Mouse (Mus musculus): ENCODE measurements around the gene Gm20708. TPM values are rescaled to one million over a fixed set of nuclear protein-coding genes. Genes with fewer than 3 reads are reported as not detected.
A peak's percentile ranks its signal among the peaks of the same experiment; 100 is the strongest.
"Not testable (repeated sequence)": the region's sequence is repeated elsewhere in the genome, so short reads cannot be mapped to it uniquely, and the experiment has no call there.

The Gm20708 gene
- total RNA-seq, 2 experiments from 2014 or later, result 0.87 to 1.4 TPM

DNA sequence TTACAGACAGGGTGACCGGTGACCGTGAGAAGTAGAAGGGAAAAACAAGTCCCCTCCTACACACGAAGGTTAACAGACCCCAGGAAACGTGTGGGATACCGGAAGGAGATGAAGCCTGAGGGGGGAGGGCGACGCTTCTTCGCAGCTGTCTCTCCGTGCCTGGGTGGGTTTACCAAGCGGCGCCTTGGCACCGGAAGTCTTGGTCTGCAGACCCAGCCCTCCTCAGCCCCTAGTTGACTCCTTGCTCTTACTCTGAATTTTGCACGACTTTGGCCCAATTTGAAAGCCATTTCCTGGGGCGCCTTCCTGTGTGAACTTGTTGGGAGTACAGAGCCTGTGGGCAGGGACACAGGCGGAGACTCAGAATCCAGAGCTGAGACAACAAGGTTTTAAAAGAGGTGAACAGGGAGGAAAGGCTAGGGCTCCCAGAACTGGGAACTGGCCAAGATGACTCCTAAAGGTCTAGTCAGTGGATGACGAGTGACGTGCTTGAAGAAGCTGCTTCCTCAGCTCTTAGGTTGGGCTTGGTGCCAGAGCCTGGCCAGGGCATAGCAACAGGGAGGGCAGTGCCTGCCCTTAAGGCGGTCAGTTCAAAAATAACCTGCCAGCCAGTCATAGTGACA, 28.2 kb upstream of the Gm20708 start:
- peak; percentile 82 to 88 for DNase-seq

- DNase-seq, result peak; percentile 67 to 84
Measured at GRCm38 (mm10) chr11:117781993-117782704, 27.3 kb upstream of the Gm20708 start, which contains the start of the genes Tmc8 and Tmc6. Gene Tmc8, plus strand, starts transcription at chr11:117782076. Gene Tmc6, minus strand, starts transcription at chr11:117782198.

- DNase-seq, result no peak
Measured at GRCm38 (mm10) chr11:117782705-117783034, 26.8 kb upstream of the Gm20708 start.

GRCm38 (mm10) chr11:117783089-117783488, 26.4 kb upstream of the Gm20708 start:
- DNase-seq, result peak; percentile 67 to 68

- peak; percentile 51 to 55 for DNase-seq
Measured at GRCm38 (mm10) chr11:117783683-117784309, 25.7 kb upstream of the Gm20708 start.

- DNase-seq, result peak; percentile 63 to 71
Measured at GRCm38 (mm10) chr11:117786294-117786693, 23.2 kb upstream of the Gm20708 start.

GRCm38 (mm10) chr11:117788481-117788880, 21.0 kb upstream of the Gm20708 start:
- DNase-seq, result not testable (repeated sequence)

- DNase-seq, result peak; percentile 74 to 84
Measured at GRCm38 (mm10) chr11:117790286-117790685, 19.2 kb upstream of the Gm20708 start.

DNA sequence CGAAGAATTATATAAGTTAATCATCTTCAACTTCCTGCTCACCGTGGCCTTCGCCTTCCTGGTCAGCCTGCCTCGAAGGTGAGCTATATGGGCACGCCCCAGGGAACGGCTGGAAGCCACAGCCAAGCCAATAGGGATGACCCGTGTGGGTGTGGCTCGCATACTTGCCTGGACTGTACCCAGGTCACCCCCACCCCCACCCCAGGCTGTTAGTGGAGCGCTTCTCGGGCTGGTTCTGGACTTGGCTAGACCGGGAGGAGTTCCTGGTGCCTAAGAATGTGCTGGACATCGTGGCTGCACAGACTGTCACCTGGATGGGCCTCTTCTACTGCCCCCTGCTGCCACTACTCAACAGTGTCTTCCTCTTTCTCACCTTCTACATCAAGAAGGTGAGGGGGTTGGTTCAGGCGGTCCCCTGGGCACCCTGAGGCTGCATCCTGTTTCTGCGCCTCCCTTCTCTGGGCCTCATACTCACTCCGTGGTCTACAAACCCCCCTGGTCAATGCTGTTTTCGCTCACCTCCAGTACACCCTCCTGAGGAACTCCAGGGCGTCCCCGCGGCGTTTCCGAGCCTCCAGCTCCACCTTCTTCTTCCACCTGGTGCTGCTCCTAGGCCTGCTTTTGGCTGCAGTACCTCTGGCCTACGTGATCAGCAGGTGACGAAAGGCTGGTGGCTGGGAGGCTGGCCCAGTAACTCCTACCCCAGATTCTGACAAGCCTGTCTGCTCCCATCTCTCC, 18.6 kb upstream of the Gm20708 start:
- DNase-seq, result peak in 1 of 2 experiments; percentile 29

DNA sequence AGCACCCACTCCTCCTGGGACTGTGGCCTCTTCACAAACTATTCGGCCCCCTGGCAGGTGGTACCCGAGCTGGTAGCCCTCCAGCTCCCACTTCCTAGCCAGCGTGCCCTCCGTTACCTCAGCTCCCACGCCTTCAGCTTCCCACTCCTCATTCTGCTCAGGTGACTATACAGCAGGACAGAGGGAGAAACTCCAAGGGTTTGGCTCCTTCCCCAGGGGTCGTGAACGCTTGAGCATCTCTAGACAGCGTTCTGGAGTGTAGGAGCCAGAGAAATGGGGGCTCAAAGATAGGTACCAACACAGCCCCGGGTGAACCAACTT, 18.1 kb upstream of the Gm20708 start:
- DNase-seq, result no peak

DNA sequence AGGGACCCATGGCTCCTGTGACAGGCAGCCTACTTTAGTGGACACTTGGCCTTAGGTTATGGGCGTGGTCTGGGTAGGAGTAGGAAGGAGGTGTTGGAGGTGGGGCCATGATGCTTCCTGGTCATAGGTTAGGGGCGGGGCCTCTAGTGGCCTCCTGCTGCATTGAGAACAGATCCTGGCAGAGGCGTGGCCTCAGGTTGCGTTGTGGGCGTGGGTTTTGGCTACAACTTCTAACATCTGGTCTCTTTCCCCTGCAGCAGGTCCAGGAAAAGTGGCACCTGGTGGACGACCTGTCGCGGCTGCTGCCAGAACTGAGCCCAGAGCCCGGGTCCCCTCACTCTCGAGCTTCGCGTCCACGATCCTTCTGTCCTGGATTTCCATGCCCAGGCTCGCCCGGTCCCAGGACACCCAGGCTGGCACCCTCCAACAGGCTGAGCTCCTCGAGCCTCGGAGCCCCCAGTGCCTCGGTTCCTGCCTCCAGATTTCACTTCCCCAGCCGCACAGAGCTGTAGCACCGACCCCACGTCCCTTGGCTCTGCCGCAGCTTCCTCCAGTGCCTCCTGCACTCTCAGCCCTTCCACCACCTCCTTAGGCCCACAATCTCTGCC, 17.1 kb upstream of the Gm20708 start:
- peak in 1 of 2 experiments; percentile 57 for DNase-seq

DNA sequence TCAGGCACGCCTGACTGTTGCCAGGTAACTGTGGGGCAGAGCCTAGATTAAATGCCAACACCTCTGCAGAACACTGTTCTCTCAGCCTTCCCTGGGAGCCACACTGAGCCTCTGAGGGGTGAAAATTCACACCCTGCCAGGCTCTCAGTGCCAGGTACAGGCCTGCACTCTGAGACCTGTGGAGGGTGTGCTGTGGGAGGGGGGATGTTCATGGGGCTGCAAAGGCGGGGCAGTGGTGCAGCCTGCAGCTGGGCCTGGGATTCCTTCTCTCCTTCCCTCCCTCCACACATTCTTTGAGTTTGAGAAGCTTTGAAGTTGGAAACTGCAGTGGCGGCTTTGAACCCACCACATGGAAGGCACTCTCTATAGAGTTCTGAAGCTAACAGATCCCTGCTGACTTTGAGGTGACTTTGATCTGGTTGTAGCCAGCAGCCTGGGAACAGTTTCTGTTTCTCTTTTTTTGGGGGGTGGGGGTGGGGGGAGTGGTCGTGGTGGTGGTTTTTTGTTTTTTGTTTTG, 15.4 kb upstream of the Gm20708 start:
- DNase-seq, result no peak

GRCm38 (mm10) chr11:117796954-117797353, 12.5 kb upstream of the Gm20708 start:
- no peak for DNase-seq

DNA sequence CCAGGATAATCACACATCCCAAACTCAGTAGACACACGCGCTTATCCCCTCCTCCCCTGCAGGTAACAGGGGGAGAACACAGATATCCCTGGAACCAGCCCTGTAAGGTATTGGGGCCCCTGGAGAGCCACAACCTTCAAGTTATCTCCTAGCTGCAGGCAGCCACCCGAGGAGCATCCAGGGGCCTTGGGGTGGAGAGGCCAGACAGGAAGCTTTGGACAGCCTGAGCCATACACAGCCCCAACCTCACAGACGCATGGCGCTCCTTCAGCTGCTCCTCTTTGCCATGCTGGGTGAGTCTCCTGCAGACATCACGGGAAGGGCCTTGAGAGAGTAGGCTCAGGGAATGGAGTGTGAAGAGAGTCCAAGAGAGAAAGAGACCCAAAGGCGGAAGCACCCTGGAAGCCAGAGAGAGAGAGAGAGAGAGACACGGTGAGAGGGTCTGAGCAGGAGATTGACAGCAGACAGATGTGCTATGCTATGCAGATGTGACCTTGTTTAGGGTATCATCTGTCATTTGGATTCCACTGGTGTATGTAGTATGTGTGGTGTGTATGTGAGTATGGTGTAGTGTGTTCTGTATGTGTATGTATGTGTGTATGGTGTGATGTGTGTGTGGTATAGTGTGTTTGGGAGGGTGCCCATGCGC, 11.8 kb upstream of the Gm20708 start, which contains the start of gene 6030468B19Rik:
6030468B19Rik (plus strand) TSS at position 150 of the 649 bp plus-strand sequence.
- DNase-seq, result no peak

DNA sequence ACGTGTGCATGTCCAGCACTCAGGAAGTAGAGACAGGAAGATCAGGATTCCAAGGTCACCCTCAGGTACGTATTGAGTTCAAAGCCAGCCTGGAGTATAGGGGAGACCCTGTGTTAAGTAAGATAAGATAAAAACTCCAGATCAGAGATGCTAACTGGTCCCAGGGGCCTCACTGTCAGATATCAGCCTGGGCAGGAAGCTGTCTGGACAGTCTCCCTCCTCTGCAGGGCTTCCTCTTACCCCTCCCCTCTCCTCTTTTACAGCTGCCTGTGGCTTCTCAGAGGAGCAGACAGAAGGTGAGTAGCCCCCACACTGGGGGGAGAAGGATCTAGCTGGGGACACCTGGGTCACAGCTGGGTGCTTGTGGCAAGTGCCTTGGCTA, 11.3 kb upstream of the Gm20708 start:
- DNase-seq, result no peak

DNA sequence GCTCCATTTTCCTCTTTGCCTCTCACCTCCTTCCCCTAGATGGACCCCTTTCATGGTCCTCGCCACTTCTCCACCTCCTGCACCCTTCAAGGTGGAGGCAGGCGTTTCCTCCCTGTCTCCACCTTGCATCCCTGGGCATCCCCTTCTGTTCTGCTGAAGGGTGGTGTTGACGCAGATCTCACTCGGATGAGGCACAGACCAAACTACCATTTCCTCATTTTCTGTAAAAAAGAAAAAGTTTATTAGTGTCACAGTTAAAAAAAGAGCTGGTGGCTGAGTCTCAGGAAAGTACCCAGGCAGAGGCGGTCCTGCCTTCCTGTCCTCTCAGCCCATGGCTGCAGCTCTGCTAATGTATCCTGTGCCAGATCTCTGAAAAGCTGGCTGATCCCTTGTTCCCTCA, 10.3 kb upstream of the Gm20708 start:
- DNase-seq, result peak in 1 of 2 experiments; percentile 22

DNA sequence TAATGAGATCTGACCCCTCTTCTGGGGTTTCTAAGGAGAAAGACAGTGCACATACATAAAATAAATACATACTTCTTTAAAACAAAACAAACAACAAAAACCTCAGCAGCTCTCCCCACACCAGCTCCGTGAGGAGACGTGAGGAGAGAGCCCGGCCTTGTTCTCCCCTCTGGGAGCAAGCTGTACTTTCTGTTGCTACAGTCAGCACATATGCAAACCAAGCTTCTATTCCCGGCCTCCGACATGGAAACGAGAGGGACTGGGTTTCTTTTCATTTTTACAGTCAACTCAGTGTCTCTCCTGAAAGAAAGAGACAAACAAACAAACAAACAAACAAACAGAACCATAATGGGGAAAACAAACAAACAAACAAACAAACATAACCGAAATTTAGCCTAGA, 9.4 kb upstream of the Gm20708 start:
- DNase-seq, result no peak

DNA sequence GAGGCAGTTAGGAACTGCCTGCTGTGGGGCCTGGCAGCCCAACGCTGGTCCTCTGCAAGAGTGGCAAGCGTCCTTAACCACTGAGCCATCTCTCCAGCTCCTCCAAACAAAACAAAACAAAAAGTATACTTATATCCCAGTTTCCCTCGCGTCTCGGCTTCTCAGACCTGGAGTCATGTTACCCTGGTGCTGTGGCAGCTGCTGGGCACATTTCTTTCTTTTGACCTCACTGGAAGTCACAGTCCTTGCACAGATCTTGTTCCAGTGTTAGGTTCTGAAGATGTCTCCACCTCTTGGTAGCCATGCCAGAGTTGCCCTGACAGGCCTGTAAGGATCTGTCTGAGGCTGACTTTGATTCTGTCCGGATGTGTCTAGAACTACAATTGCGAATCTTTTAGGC, 7.8 kb upstream of the Gm20708 start:
- DNase-seq, result no peak

- no peak for DNase-seq
Measured at GRCm38 (mm10) chr11:117803166-117803688, 6.2 kb upstream of the Gm20708 start.

GRCm38 (mm10) chr11:117806781-117807180, 2.7 kb upstream of the Gm20708 start:
- no peak for DNase-seq

GRCm38 (mm10) chr11:117810401-117811046, 1.1 kb downstream of the Gm20708 start:
- DNase-seq, result peak; percentile 92 to 93
